Mouse (Mus musculus): ENCODE results near the gene Mgarp. TPM values are rescaled to one million over a fixed set of nuclear protein-coding genes. Genes with fewer than 3 reads are reported as not detected.
"Not testable (repeated sequence)": the region's sequence is repeated elsewhere in the genome, so short reads cannot be mapped to it uniquely, and the experiment has no call there.

Mgarp gene
- total RNA-seq, 1 experiment from 2014 or later, result not detected

GRCm38 (mm10) chr3:51402054-51402453, 5.5 kb upstream of the Mgarp start:
- not testable (repeated sequence) for ATAC-seq (replicated peaks in 1 of 2; ENCODE audit: insufficient read depth in 1 of 2, low FRiP score in 2 of 2, low TSS enrichment in 1 of 2, low read depth in 1 of 2, poor library complexity in 2 of 2, severe bottlenecking in 2 of 2)

GRCm38 (mm10) chr3:51400682-51401081, 4.1 kb upstream of the Mgarp start:
- ATAC-seq (replicated peaks in 1 of 2; ENCODE audit: insufficient read depth in 1 of 2, low FRiP score in 2 of 2, low TSS enrichment in 1 of 2, low read depth in 1 of 2, poor library complexity in 2 of 2, severe bottlenecking in 2 of 2), result no peak

GRCm38 (mm10) chr3:51399531-51399930, 3.0 kb upstream of the Mgarp start:
- no peak for ATAC-seq (replicated peaks in 1 of 2; ENCODE audit: insufficient read depth in 1 of 2, low FRiP score in 2 of 2, low TSS enrichment in 1 of 2, low read depth in 1 of 2, poor library complexity in 2 of 2, severe bottlenecking in 2 of 2)

- ATAC-seq (replicated peaks in 1 of 2; ENCODE audit: insufficient read depth in 1 of 2, low FRiP score in 2 of 2, low TSS enrichment in 1 of 2, low read depth in 1 of 2, poor library complexity in 2 of 2, severe bottlenecking in 2 of 2), result no peak
These were observed 2.1 kb upstream of the Mgarp start for GRCm38 (mm10) chr3:51398667-51399066.

GRCm38 (mm10) chr3:51397700-51398299, 1.3 kb upstream of the Mgarp start:
- no peak for ATAC-seq (replicated peaks in 1 of 2; ENCODE audit: insufficient read depth in 1 of 2, low FRiP score in 2 of 2, low TSS enrichment in 1 of 2, low read depth in 1 of 2, poor library complexity in 2 of 2, severe bottlenecking in 2 of 2)

GRCm38 (mm10) chr3:51395461-51396145, 935 bp downstream of the Mgarp start:
- ATAC-seq (replicated peaks in 1 of 2; ENCODE audit: insufficient read depth in 1 of 2, low FRiP score in 2 of 2, low TSS enrichment in 1 of 2, low read depth in 1 of 2, poor library complexity in 2 of 2, severe bottlenecking in 2 of 2), result no peak

GRCm38 (mm10) chr3:51394881-51395280, 1.7 kb downstream of the Mgarp start:
- no peak for ATAC-seq (replicated peaks in 1 of 2; ENCODE audit: insufficient read depth in 1 of 2, low FRiP score in 2 of 2, low TSS enrichment in 1 of 2, low read depth in 1 of 2, poor library complexity in 2 of 2, severe bottlenecking in 2 of 2)

GRCm38 (mm10) chr3:51393651-51394050, 2.9 kb downstream of the Mgarp start:
- ATAC-seq (replicated peaks in 1 of 2; ENCODE audit: insufficient read depth in 1 of 2, low FRiP score in 2 of 2, low TSS enrichment in 1 of 2, low read depth in 1 of 2, poor library complexity in 2 of 2, severe bottlenecking in 2 of 2), result no peak

- not testable (repeated sequence) for ATAC-seq (replicated peaks in 1 of 2; ENCODE audit: insufficient read depth in 1 of 2, low FRiP score in 2 of 2, low TSS enrichment in 1 of 2, low read depth in 1 of 2, poor library complexity in 2 of 2, severe bottlenecking in 2 of 2)
These were observed 3.5 kb downstream of the Mgarp start for GRCm38 (mm10) chr3:51393018-51393417.

- ATAC-seq (replicated peaks in 1 of 2; ENCODE audit: insufficient read depth in 1 of 2, low FRiP score in 2 of 2, low TSS enrichment in 1 of 2, low read depth in 1 of 2, poor library complexity in 2 of 2, severe bottlenecking in 2 of 2), result no peak
These were observed 4.9 kb downstream of the Mgarp start for GRCm38 (mm10) chr3:51391591-51391990.

GRCm38 (mm10) chr3:51391095-51391494, 5.4 kb downstream of the Mgarp start:
- no peak for ATAC-seq (replicated peaks in 1 of 2; ENCODE audit: insufficient read depth in 1 of 2, low FRiP score in 2 of 2, low TSS enrichment in 1 of 2, low read depth in 1 of 2, poor library complexity in 2 of 2, severe bottlenecking in 2 of 2)

- peak; percentile 49 to 76 for ATAC-seq (replicated peaks in 1 of 2; ENCODE audit: insufficient read depth in 1 of 2, low FRiP score in 2 of 2, low TSS enrichment in 1 of 2, low read depth in 1 of 2, poor library complexity in 2 of 2, severe bottlenecking in 2 of 2)
These were observed 7.6 kb downstream of the Mgarp start for GRCm38 (mm10) chr3:51388904-51389303.

GRCm38 (mm10) chr3:51387868-51388381, 8.6 kb downstream of the Mgarp start:
- no peak for ATAC-seq (replicated peaks in 1 of 2; ENCODE audit: insufficient read depth in 1 of 2, low FRiP score in 2 of 2, low TSS enrichment in 1 of 2, low read depth in 1 of 2, poor library complexity in 2 of 2, severe bottlenecking in 2 of 2)

GRCm38 (mm10) chr3:51387134-51387451, 9.4 kb downstream of the Mgarp start:
- ATAC-seq (replicated peaks in 1 of 2; ENCODE audit: insufficient read depth in 1 of 2, low FRiP score in 2 of 2, low TSS enrichment in 1 of 2, low read depth in 1 of 2, poor library complexity in 2 of 2, severe bottlenecking in 2 of 2), result no peak

GRCm38 (mm10) chr3:51386441-51387133, 10.0 kb downstream of the Mgarp start:
- ATAC-seq (replicated peaks in 1 of 2; ENCODE audit: insufficient read depth in 1 of 2, low FRiP score in 2 of 2, low TSS enrichment in 1 of 2, low read depth in 1 of 2, poor library complexity in 2 of 2, severe bottlenecking in 2 of 2), result no peak

- ATAC-seq (replicated peaks in 1 of 2; ENCODE audit: insufficient read depth in 1 of 2, low FRiP score in 2 of 2, low TSS enrichment in 1 of 2, low read depth in 1 of 2, poor library complexity in 2 of 2, severe bottlenecking in 2 of 2), result no peak
These were observed 13.1 kb downstream of the Mgarp start for GRCm38 (mm10) chr3:51383409-51383808.

GRCm38 (mm10) chr3:51380660-51381014, 15.9 kb downstream of the Mgarp start:
- no peak for ATAC-seq (replicated peaks in 1 of 2; ENCODE audit: insufficient read depth in 1 of 2, low FRiP score in 2 of 2, low TSS enrichment in 1 of 2, low read depth in 1 of 2, poor library complexity in 2 of 2, severe bottlenecking in 2 of 2)

- ATAC-seq (replicated peaks in 1 of 2; ENCODE audit: insufficient read depth in 1 of 2, low FRiP score in 2 of 2, low TSS enrichment in 1 of 2, low read depth in 1 of 2, poor library complexity in 2 of 2, severe bottlenecking in 2 of 2), result no peak
These were observed 16.5 kb downstream of the Mgarp start for GRCm38 (mm10) chr3:51379786-51380659.

Data from hematopoietic stem cell, adult 5-6 weeks (primary cell).